Mouse (Mus musculus) forebrain, embryonic 16.5 days (tissue): ENCODE measurements around the gene Ttc22. TPM values are rescaled to one million over a fixed set of nuclear protein-coding genes. Genes with fewer than 3 reads are reported as not detected.

Experiments
- ATAC-seq: fragments of 200-750 bp; cut with Nextera tagmentation; 2 replicates; pipeline ENCODE4 v1.8.0; 2017; ENCODE audit warnings: mild to moderate bottlenecking, moderate library complexity
- H3K27ac ChIP-seq: fragments of 300-500 bp; sonication (generic); 2 replicates; pipeline ENCODE4 v1.5.1; 2014; ENCODE audit warnings: low read length, control low read depth
- H3K27me3 ChIP-seq: fragments of 300-500 bp; sonication (generic); replicated peaks from 2 replicates; pipeline ENCODE4 v1.6.1; 2014; ENCODE audit warnings: low read length; ENCODE audit not compliant: control insufficient read depth, insufficient read depth
- H3K36me3 ChIP-seq: fragments of 300-500 bp; sonication (generic); 2 replicates; pipeline ENCODE4 v1.6.1; 2014; ENCODE audit not compliant: control insufficient read depth, insufficient read depth
- H3K4me1 ChIP-seq: fragments of 300-500 bp; sonication (generic); replicated peaks from 2 replicates; pipeline ENCODE4 v1.6.1; 2014; ENCODE audit warnings: low read length; ENCODE audit not compliant: control insufficient read depth, insufficient read depth
- H3K4me2 ChIP-seq: fragments of 300-500 bp; sonication (generic); 2 replicates; pipeline ENCODE4 v1.6.1; 2014; ENCODE audit warnings: mild to moderate bottlenecking, low read length, control low read depth
- H3K4me3 ChIP-seq: fragments of 300-500 bp; sonication (generic); replicated peaks from 2 replicates; pipeline ENCODE4 v1.5.1; 2014; ENCODE audit warnings: mild to moderate bottlenecking, low read length, control low read depth
- H3K9ac ChIP-seq: fragments of 300-500 bp; sonication (generic); replicated peaks from 2 replicates; pipeline ENCODE4 v1.6.1; 2014; ENCODE audit warnings: low read depth, low read length, control low read depth
- H3K9me3 ChIP-seq: fragments of 300-500 bp; sonication (generic); 2 replicates; pipeline ENCODE4 v1.6.1; 2016; ENCODE audit warnings: low read length; ENCODE audit not compliant: control insufficient read depth
- WGBS: fragments of 180-500 bp; shearing (Covaris S2); extraction: QIAGEN DNeasy Blood & Tissue Kit; methylation state at CpG from one replicate; pipeline ENCODE4 v1.1.7; 2014; 5-methylcytosine and 5-hydroxymethylcytosine counted together
- polyA plus RNA-seq: library from polyadenylated mRNA; unstranded; fragments of >200 nt; fragmentation: Nextera tagmentation; extraction: Ambion mirVana; gene quantifications from 2 replicates; pipeline ENCODE4 v1.2.1, GENCODE M21; 2015

Ttc22 gene
- polyA plus RNA-seq, 1 experiment from 2014 or later, result 0.71 TPM

- no peaks in the 10 kb centered on the region for H3K36me3 ChIP-seq
- no peak overlapping the region for H3K4me3 ChIP-seq
- no peak overlapping the region for H3K27ac ChIP-seq
- no peak overlapping the region for H3K4me2 ChIP-seq
- peaks cover 2% of the 10 kb centered on the region; the same call in 1 of the 2 replicates for H3K4me1 ChIP-seq
- H3K9ac ChIP-seq, result no peak overlapping the region
- H3K9me3 ChIP-seq, result no peaks in the 10 kb centered on the region
- peaks cover 18% of the 10 kb centered on the region for H3K27me3 ChIP-seq
- no peak for ATAC-seq
- WGBS, result 91% methylated on average over 10 of the region's 10 CpGs
These were observed 2.0 kb downstream of the Ttc22 start for GRCm38 (mm10) chr4:106624271-106624670.

GRCm38 (mm10) chr4:106627809-106628208 lies 5.6 kb downstream of the Ttc22 start:
- Histone ChIP-seq H3K36me3 (no peaks in the 10 kb centered on the region), H3K4me2 (no peak overlapping the region), H3K4me3 (no peak overlapping the region), H3K9ac (no peak overlapping the region), H3K9me3 (no peaks in the 10 kb centered on the region), H3K27ac (no peak overlapping the region), H3K27me3 (peaks cover 15% of the 10 kb centered on the region), H3K4me1 (peaks cover 27% of the 10 kb centered on the region)
- 60% methylated on average over 5 of the region's 5 CpGs for WGBS
- ATAC-seq, result no peak

- H3K4me2 ChIP-seq, result no peak overlapping the region
- H3K27ac ChIP-seq, result no peak overlapping the region
- H3K9ac ChIP-seq, result no peak overlapping the region
- ATAC-seq, result no peak
- H3K27me3 ChIP-seq, result peaks cover 7% of the 10 kb centered on the region
- no peak overlapping the region for H3K4me3 ChIP-seq
- peaks cover 35% of the 10 kb centered on the region for H3K4me1 ChIP-seq
- WGBS, result 64% methylated on average over 9 of the region's 9 CpGs
- H3K9me3 ChIP-seq, result no peaks in the 10 kb centered on the region
- H3K36me3 ChIP-seq, result no peaks in the 10 kb centered on the region
These were observed 6.6 kb downstream of the Ttc22 start for GRCm38 (mm10) chr4:106628650-106629360.

- peaks cover 4% of the 10 kb centered on the region; the same call in 1 of the 2 replicates for H3K27me3 ChIP-seq
- peaks cover 41% of the 10 kb centered on the region for H3K4me1 ChIP-seq
- no peak overlapping the region for H3K4me3 ChIP-seq
- no peak for ATAC-seq
- no peak overlapping the region for H3K9ac ChIP-seq
- H3K36me3 ChIP-seq, result no peaks in the 10 kb centered on the region
- 71% methylated on average over 5 of the region's 5 CpGs for WGBS
- no peak overlapping the region for H3K27ac ChIP-seq
- H3K9me3 ChIP-seq, result no peaks in the 10 kb centered on the region
- H3K4me2 ChIP-seq, result no peak overlapping the region
These were observed 7.1 kb downstream of the Ttc22 start for GRCm38 (mm10) chr4:106629374-106629773.

GRCm38 (mm10) chr4:106630333-106631220 lies 8.3 kb downstream of the Ttc22 start:
- Histone ChIP-seq H3K4me2 (peak overlapping the region; percentile 33), H3K4me3 (no peak overlapping the region), H3K9me3 (no peaks in the 10 kb centered on the region), H3K4me1 (peaks cover 42% of the 10 kb centered on the region), H3K36me3 (no peaks in the 10 kb centered on the region), H3K9ac (peak overlapping the region; percentile 35), H3K27ac (peak overlapping the region; percentile 89), H3K27me3 (no peaks in the 10 kb centered on the region)
- ATAC-seq, result peak; percentile 94
- 14% methylated on average over 14 of the region's 14 CpGs for WGBS

- no peak for ATAC-seq
- H3K27ac ChIP-seq, result no peak overlapping the region
These were observed 10.1 kb downstream of the Ttc22 start for GRCm38 (mm10) chr4:106632313-106632712.

GRCm38 (mm10) chr4:106633281-106634085 lies 11.3 kb downstream of the Ttc22 start:
- WGBS, result 33% methylated on average over 8 of the region's 8 CpGs
- H3K4me2 ChIP-seq, result no peak overlapping the region
- no peak for ATAC-seq
- no peak overlapping the region for H3K4me3 ChIP-seq
- H3K27me3 ChIP-seq, result no peaks in the 10 kb centered on the region
- H3K27ac ChIP-seq, result peak overlapping the region; percentile 60
- no peaks in the 10 kb centered on the region for H3K36me3 ChIP-seq
- H3K9ac ChIP-seq, result 0 out of 2 replicates have a peak overlapping the region, but pooled peaks have one; percentile 22
- peaks cover 40% of the 10 kb centered on the region for H3K4me1 ChIP-seq
- no peaks in the 10 kb centered on the region for H3K9me3 ChIP-seq

More at GRCm38 (mm10) chr4:106632313-106632712, 10.1 kb downstream of the Ttc22 start:
- Histone ChIP-seq H3K4me2 (no peak overlapping the region), H3K9ac (no peak overlapping the region), H3K4me1 (peaks cover 40% of the 10 kb centered on the region), H3K9me3 (no peaks in the 10 kb centered on the region), H3K36me3 (no peaks in the 10 kb centered on the region), H3K4me3 (no peak overlapping the region), H3K27me3 (no peaks in the 10 kb centered on the region)
- WGBS, result 38% methylated on average over 1 of the region's 3 CpGs

GRCm38 (mm10) chr4:106634086-106634479 lies 11.9 kb downstream of the Ttc22 start:
- Histone ChIP-seq H3K9me3 (no peaks in the 10 kb centered on the region), H3K4me3 (no peak overlapping the region), H3K27me3 (no peaks in the 10 kb centered on the region), H3K9ac (no peak overlapping the region), H3K4me1 (peaks cover 40% of the 10 kb centered on the region), H3K27ac (no peak overlapping the region; the same call in 1 of the 2 replicates), H3K36me3 (no peaks in the 10 kb centered on the region), H3K4me2 (no peak overlapping the region)
- no peak for ATAC-seq
- 52% methylated on average over 8 of the region's 9 CpGs for WGBS
